Mouse (Mus musculus): Measurements from ENCODE around the gene Wnt5b.

- TF ChIP-seq CTCF (IDR thresholded peaks at IDR 0.05; ENCODE audit: low read depth) (no peak), EP300 (IDR thresholded peaks at IDR 0.05; ENCODE audit: low read depth) (no peak)
Observed at GRCm38 (mm10) chr6:119429311-119429710, 114.8 kb downstream of the Wnt5b start.
